Mouse (Mus musculus): Measurements from ENCODE around the gene Clec3b. TPM values are rescaled to one million over a fixed set of nuclear protein-coding genes. Genes with fewer than 3 reads are reported as not detected.

Clec3b gene
- total and polyA plus RNA-seq, 2 experiments: 0.29 to 0.65 TPM

DNA sequence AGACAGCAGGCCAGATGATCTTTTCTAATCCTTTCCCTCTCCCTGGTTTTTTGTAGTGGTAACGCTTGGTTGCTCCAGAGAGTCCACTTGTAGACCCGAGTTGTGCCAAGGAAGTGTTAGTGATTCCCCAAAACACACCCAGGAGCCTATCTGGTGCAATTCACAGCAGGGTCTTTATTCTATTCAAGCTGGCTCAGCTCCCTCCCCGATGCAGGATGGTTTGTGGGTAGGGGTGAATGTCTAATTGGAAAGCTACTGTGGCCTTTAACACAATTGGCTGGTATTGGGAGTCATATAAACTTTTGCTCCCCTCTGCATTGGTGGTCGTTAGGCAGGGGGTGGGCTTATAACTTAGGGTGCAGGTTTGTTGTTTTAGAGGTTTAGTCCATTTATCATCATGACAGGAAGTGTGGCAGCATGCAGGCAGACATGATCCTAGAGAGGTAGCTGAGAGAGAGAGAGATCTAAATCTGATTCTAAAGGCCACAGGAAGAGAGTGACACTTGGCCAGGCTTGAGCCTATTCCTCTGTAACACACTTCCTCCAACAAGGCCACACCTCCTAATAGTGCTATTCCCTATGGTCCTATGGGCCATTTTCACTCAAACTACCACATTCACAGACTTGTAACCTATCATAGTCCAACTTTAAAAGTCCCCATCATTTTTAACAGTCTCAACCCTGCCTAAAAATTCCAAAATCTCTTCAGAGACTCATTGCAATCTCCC is 10.7 kb upstream of the Clec3b start:
- DNase-seq (ENCODE audit: extremely low read depth, low read depth, low spot score): no peak
- TF ChIP-seq POLR2A (IDR thresholded peaks at IDR 0.05; ENCODE audit: extremely low read depth, insufficient read depth, low read length): no peak
- no peak for TF ChIP-seq CTCF (IDR thresholded peaks at IDR 0.05; ENCODE audit: low read depth, low read length)
- Histone ChIP-seq H3K79me2 (ENCODE audit: control insufficient read depth, insufficient read depth, low read length) (no peaks in the 10 kb centered on the region), H3K4me3 (ENCODE audit: insufficient read depth, low read depth, low read length) (no peak overlapping the region), H3K27ac (replicated peaks; ENCODE audit: insufficient read depth, low read depth, low read length) (0 out of 2 replicates have a peak overlapping the region, but pooled peaks have one; percentile 27), H3K27me3 (ENCODE audit: control insufficient read depth, insufficient read depth, low read length) (no peaks in the 10 kb centered on the region), H3K9ac (ENCODE audit: low read depth, low read length) (no peak overlapping the region), H3K36me3 (ENCODE audit: control insufficient read depth, insufficient read depth, low read length) (peaks cover 14% of the 10 kb centered on the region), H3K4me1 (ENCODE audit: control insufficient read depth, insufficient read depth, low read length) (no peaks in the 10 kb centered on the region)
- 71% methylated on average over 4 of the region's 4 CpGs for WGBS

- TF ChIP-seq CTCF (IDR thresholded peaks at IDR 0.05; ENCODE audit: low read depth, low read length) (no peak), POLR2A (IDR thresholded peaks at IDR 0.05; ENCODE audit: extremely low read depth, insufficient read depth, low read length) (no peak)
- Histone ChIP-seq H3K27ac (replicated peaks; ENCODE audit: insufficient read depth, low read depth, low read length) (no peak overlapping the region), H3K9ac (ENCODE audit: low read depth, low read length) (no peak overlapping the region), H3K36me3 (ENCODE audit: control insufficient read depth, insufficient read depth, low read length) (no peaks in the 10 kb centered on the region), H3K4me3 (ENCODE audit: insufficient read depth, low read depth, low read length) (no peak overlapping the region), H3K27me3 (ENCODE audit: control insufficient read depth, insufficient read depth, low read length) (no peaks in the 10 kb centered on the region), H3K4me1 (ENCODE audit: control insufficient read depth, insufficient read depth, low read length) (no peaks in the 10 kb centered on the region), H3K79me2 (ENCODE audit: control insufficient read depth, insufficient read depth, low read length) (no peaks in the 10 kb centered on the region)
- no peak for DNase-seq (ENCODE audit: extremely low read depth, low read depth, low spot score)
- 73% methylated on average over 5 of the region's 5 CpGs for WGBS
These were observed 2.3 kb upstream of the Clec3b start for GRCm38 (mm10) chr9:123148430-123148829.

DNA sequence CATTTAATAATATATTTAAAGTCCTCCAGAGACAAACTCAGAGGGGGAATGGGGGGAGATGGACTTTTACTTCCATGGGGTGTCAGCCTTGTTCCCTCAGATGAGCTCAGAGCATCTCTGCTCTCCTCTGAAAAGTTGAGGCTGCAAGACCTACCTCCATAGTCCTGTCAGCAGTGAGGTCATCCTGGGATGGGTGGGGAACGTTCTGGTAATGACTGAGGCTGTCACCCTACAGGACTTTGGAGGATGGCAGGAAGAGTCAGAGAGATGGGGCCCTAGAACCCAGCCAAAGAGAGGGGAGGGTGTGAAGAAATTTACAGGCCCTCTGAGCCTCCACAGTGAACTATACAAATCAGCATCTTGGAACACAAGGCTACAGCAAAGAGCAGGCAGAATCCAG is 815 bp downstream of the Clec3b start:
- H3K4me3 ChIP-seq (ENCODE audit: insufficient read depth, low read depth, low read length): no peak overlapping the region
- 67% methylated on average over 1 of the region's 1 CpGs for WGBS

GRCm38 (mm10) chr9:123152026-123152425 is 1.3 kb downstream of the Clec3b start:
- Histone ChIP-seq H3K9ac (ENCODE audit: low read depth, low read length) (no peak overlapping the region), H3K27me3 (ENCODE audit: control insufficient read depth, insufficient read depth, low read length) (0 out of 2 replicates have a peak, but pooled peaks cover 6% of the 10 kb centered on the region), H3K27ac (replicated peaks; ENCODE audit: insufficient read depth, low read depth, low read length) (no peak overlapping the region), H3K36me3 (ENCODE audit: control insufficient read depth, insufficient read depth, low read length) (no peaks in the 10 kb centered on the region), H3K4me1 (ENCODE audit: control insufficient read depth, insufficient read depth, low read length) (no peaks in the 10 kb centered on the region), H3K79me2 (ENCODE audit: control insufficient read depth, insufficient read depth, low read length) (no peaks in the 10 kb centered on the region), H3K4me3 (ENCODE audit: insufficient read depth, low read depth, low read length) (no peak overlapping the region)
- 71% methylated on average over 3 of the region's 3 CpGs for WGBS
- no peak for TF ChIP-seq CTCF (IDR thresholded peaks at IDR 0.05; ENCODE audit: low read depth, low read length)
- TF ChIP-seq POLR2A (IDR thresholded peaks at IDR 0.05; ENCODE audit: extremely low read depth, insufficient read depth, low read length): no peak
- no peak for DNase-seq (ENCODE audit: extremely low read depth, low read depth, low spot score)

More for the DNA sequence above, 815 bp downstream of the Clec3b start:
- no peaks in the 10 kb centered on the region for H3K36me3 ChIP-seq (ENCODE audit: control insufficient read depth, insufficient read depth, low read length)
- no peak overlapping the region for H3K9ac ChIP-seq (ENCODE audit: low read depth, low read length)
- no peaks in the 10 kb centered on the region for H3K4me1 ChIP-seq (ENCODE audit: control insufficient read depth, insufficient read depth, low read length)
- no peaks in the 10 kb centered on the region for H3K79me2 ChIP-seq (ENCODE audit: control insufficient read depth, insufficient read depth, low read length)
- DNase-seq (ENCODE audit: extremely low read depth, low read depth, low spot score): no peak
- no peak overlapping the region for H3K27ac ChIP-seq (replicated peaks; ENCODE audit: insufficient read depth, low read depth, low read length)
- TF ChIP-seq POLR2A (IDR thresholded peaks at IDR 0.05; ENCODE audit: extremely low read depth, insufficient read depth, low read length) (no peak), CTCF (IDR thresholded peaks at IDR 0.05; ENCODE audit: low read depth, low read length) (no peak)
- H3K27me3 ChIP-seq (ENCODE audit: control insufficient read depth, insufficient read depth, low read length): 0 out of 2 replicates have a peak, but pooled peaks cover 2% of the 10 kb centered on the region

DNA sequence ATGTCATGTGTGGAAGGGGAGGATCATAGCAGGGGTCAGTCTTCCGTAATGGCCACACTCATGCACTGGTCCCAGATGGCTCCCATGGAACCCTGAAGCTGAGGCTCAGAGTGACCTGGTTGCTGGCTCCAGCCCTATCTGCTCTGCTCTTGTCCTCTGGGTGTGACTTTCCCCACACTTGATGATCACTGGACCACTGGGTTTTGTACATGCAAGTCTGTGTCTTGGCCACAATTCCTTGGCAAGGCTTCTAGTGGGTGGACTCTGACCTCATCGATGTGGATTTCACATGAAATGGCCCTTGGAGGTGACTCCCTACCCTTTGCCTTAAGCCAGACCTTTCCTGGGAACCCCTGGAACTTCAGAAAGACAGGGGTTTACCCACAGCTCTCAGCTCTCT is 2.4 kb downstream of the Clec3b start:
- no peak overlapping the region for H3K9ac ChIP-seq (ENCODE audit: low read depth, low read length)

DNA sequence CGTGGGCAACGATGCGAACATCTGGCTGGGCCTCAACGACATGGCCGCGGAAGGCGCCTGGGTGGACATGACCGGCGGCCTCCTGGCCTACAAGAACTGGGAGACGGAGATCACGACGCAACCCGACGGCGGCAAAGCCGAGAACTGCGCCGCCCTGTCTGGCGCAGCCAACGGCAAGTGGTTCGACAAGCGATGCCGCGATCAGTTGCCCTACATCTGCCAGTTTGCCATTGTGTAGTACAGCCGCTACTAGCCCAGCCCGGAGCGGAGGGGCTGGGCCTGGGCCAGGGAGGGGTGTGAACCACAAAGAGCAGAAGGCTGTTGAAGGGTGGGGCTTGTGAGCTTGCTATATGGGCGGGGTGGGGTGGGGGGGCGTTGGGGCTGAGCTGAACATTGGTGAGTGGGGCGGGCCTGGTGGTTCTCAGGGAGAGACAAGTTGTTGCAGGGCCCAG is 6.2 kb downstream of the Clec3b start:
- no peak for TF ChIP-seq CTCF (IDR thresholded peaks at IDR 0.05; ENCODE audit: low read depth, low read length)
- no peak for TF ChIP-seq POLR2A (IDR thresholded peaks at IDR 0.05; ENCODE audit: extremely low read depth, insufficient read depth, low read length)
- no peak overlapping the region for H3K4me3 ChIP-seq (ENCODE audit: insufficient read depth, low read depth, low read length)
- no peaks in the 10 kb centered on the region for H3K79me2 ChIP-seq (ENCODE audit: control insufficient read depth, insufficient read depth, low read length)
- H3K27ac ChIP-seq (replicated peaks; ENCODE audit: insufficient read depth, low read depth, low read length): no peak overlapping the region
- H3K4me1 ChIP-seq (ENCODE audit: control insufficient read depth, insufficient read depth, low read length): no peaks in the 10 kb centered on the region; the same call in 1 of the 2 replicates
- 0 out of 2 replicates have a peak, but pooled peaks cover 6% of the 10 kb centered on the region for H3K27me3 ChIP-seq (ENCODE audit: control insufficient read depth, insufficient read depth, low read length)
- WGBS: 44% methylated on average over 29 of the region's 30 CpGs
- no peak overlapping the region for H3K9ac ChIP-seq (ENCODE audit: low read depth, low read length)
- no peaks in the 10 kb centered on the region for H3K36me3 ChIP-seq (ENCODE audit: control insufficient read depth, insufficient read depth, low read length)
- no peak for DNase-seq (ENCODE audit: extremely low read depth, low read depth, low spot score)

More for the DNA sequence above, 2.4 kb downstream of the Clec3b start:
- no peak for TF ChIP-seq POLR2A (IDR thresholded peaks at IDR 0.05; ENCODE audit: extremely low read depth, insufficient read depth, low read length)
- no peak for TF ChIP-seq CTCF (IDR thresholded peaks at IDR 0.05; ENCODE audit: low read depth, low read length)
- no peaks in the 10 kb centered on the region for H3K36me3 ChIP-seq (ENCODE audit: control insufficient read depth, insufficient read depth, low read length)
- no peaks in the 10 kb centered on the region for H3K79me2 ChIP-seq (ENCODE audit: control insufficient read depth, insufficient read depth, low read length)
- H3K27me3 ChIP-seq (ENCODE audit: control insufficient read depth, insufficient read depth, low read length): 0 out of 2 replicates have a peak, but pooled peaks cover 6% of the 10 kb centered on the region
- H3K4me3 ChIP-seq (ENCODE audit: insufficient read depth, low read depth, low read length): no peak overlapping the region
- H3K27ac ChIP-seq (replicated peaks; ENCODE audit: insufficient read depth, low read depth, low read length): no peak overlapping the region
- DNase-seq (ENCODE audit: extremely low read depth, low read depth, low spot score): peak; percentile 64
- no peaks in the 10 kb centered on the region for H3K4me1 ChIP-seq (ENCODE audit: control insufficient read depth, insufficient read depth, low read length)
- WGBS: 69% methylated on average over 2 of the region's 2 CpGs
